Comparison of ENCODE assay signal across 17 mouse cellular contexts in genomic region chr7:136664424-136665082, GRCm38 (mm10).
"Had no signal": no experiment of that assay in that cellular context is flagged by ENCODE, and none has a peak within 500 bp of the region (broad histone marks: within the 10 kb centered on the region; RNA-seq: fewer than 3 reads in every experiment).

No protein-coding gene starts in this region.

- H3K4me3 ChIP-seq: layer of hippocampus, adult 2 months; midbrain, embryonic 10.5 days; midbrain, embryonic 15.5 days; neural tube, embryonic 13.5 days had no signal

- H3K27ac ChIP-seq: layer of hippocampus, adult 2 months; liver, embryonic 14.5 days; midbrain, embryonic 10.5 days; midbrain, embryonic 15.5 days; neural tube, embryonic 13.5 days had no signal

- H3K27me3 ChIP-seq: neural tube, embryonic 13.5 days had no signal

- H3K4me2 ChIP-seq: midbrain, embryonic 15.5 days; neural tube, embryonic 13.5 days had no signal

- ATAC-seq: hindbrain, embryonic 16.5 days; inflammation-experienced regulatory T-cells, adult 6 months; intestine, postnatal 0 days; lung, postnatal 0 days; midbrain, embryonic 15.5 days had no signal

- H3K9ac ChIP-seq: liver, embryonic 14.5 days; midbrain, embryonic 15.5 days; neural tube, embryonic 13.5 days had no signal

- DNase-seq: left cerebral cortex, postnatal 4 days; lung, adult 18-20 months; lung, postnatal 36 days; retina, postnatal 1 day; right cerebral cortex, postnatal 4 days; spleen, adult 18-20 months; thymus, adult 18-20 months; thymus, postnatal 14 days had no signal

- H3K4me1 ChIP-seq: midbrain, embryonic 15.5 days had no signal

- H3K9me3 ChIP-seq: midbrain, embryonic 10.5 days; midbrain, embryonic 15.5 days; neural tube, embryonic 13.5 days had no signal

- H3K36me3 ChIP-seq: midbrain, embryonic 10.5 days; midbrain, embryonic 15.5 days; neural tube, embryonic 13.5 days had no signal
